Mouse (Mus musculus) liver, adult 2 months (tissue): ENCODE measurements around the gene Elmod2. TPM values are rescaled to one million over a fixed set of nuclear protein-coding genes. Genes with fewer than 3 reads are reported as not detected.

Experiments
- DNase-seq: peaks from one replicate; pipeline ENCODE4 v3.0.0-alpha.2; 2011; ENCODE audit warnings: low read depth, low spot score; ENCODE audit errors: extremely low read depth
- H3K27ac ChIP-seq: fragments of 200-500 bp; replicated peaks from 2 replicates; pipeline ENCODE4 v1.5.1; 2012; ENCODE audit warnings: low read depth, mild to moderate bottlenecking, control low read depth, inconsistent platforms, low read length; ENCODE audit not compliant: insufficient read depth
- H3K27me3 ChIP-seq: fragments of 200-500 bp; 2 replicates; pipeline ENCODE4 v1.6.1; 2012; ENCODE audit warnings: mild to moderate bottlenecking, moderate library complexity, low read length, inconsistent platforms; ENCODE audit not compliant: control insufficient read depth, insufficient read depth
- H3K36me3 ChIP-seq: fragments of 200-500 bp; 2 replicates; pipeline ENCODE4 v1.6.1; 2012; ENCODE audit warnings: low read length, inconsistent platforms; ENCODE audit not compliant: control insufficient read depth, insufficient read depth
- H3K4me1 ChIP-seq: fragments of 200-500 bp; 2 replicates; pipeline ENCODE4 v1.6.1; 2011; ENCODE audit warnings: low read length; ENCODE audit not compliant: control insufficient read depth, insufficient read depth
- H3K4me3 ChIP-seq: fragments of 200-500 bp; 2 replicates; pipeline ENCODE4 v1.5.1; 2011; ENCODE audit warnings: low read depth, mild to moderate bottlenecking, control low read depth, low read length, moderate library complexity; ENCODE audit not compliant: insufficient read depth
- H3K79me2 ChIP-seq: fragments of 200-500 bp; 2 replicates; pipeline ENCODE4 v1.6.1; 2012; ENCODE audit warnings: inconsistent platforms, mild to moderate bottlenecking, low read length, moderate library complexity; ENCODE audit not compliant: control insufficient read depth, insufficient read depth
- H3K9ac ChIP-seq: fragments of 200-500 bp; 2 replicates; pipeline ENCODE4 v1.6.1; 2012; ENCODE audit warnings: low read depth, mild to moderate bottlenecking, control low read depth, inconsistent platforms, low read length
- CTCF ChIP-seq: fragments of 200-500 bp; IDR thresholded peaks from 2 replicates; pipeline ENCODE4 v1.5.1; 2011; ENCODE audit warnings: low read depth, low read length, control low read depth
- POLR2A ChIP-seq: fragments of 200-500 bp; IDR thresholded peaks from 2 replicates; pipeline ENCODE4 v1.6.1; 2011; ENCODE audit warnings: low read length, control low read depth; ENCODE audit not compliant: insufficient read depth; ENCODE audit errors: extremely low read depth
- WGBS: fragments of 180-500 bp; shearing (Covaris S2); methylation state at CpG from one replicate; pipeline ENCODE4 v1.1.7; 2018; 5-methylcytosine and 5-hydroxymethylcytosine counted together
- polyA plus RNA-seq: library from polyadenylated mRNA; depleted of rRNA; stranded (reverse); fragments of >200 nt; gene quantifications from 2 replicates; pipeline ENCODE4 v1.2.3, GENCODE M21; 2012; rRNA removed
- total RNA-seq: library from RNA; depleted of rRNA; stranded (reverse); fragments of >200 nt; gene quantifications from 2 replicates; pipeline ENCODE4 v1.2.3, GENCODE M21; 2014; rRNA removed

Gene Elmod2
- 11.2 and 15.9 TPM in 2 replicates for total RNA-seq
- 1.9 and 2.0 TPM in 2 replicates for polyA plus RNA-seq

DNA sequence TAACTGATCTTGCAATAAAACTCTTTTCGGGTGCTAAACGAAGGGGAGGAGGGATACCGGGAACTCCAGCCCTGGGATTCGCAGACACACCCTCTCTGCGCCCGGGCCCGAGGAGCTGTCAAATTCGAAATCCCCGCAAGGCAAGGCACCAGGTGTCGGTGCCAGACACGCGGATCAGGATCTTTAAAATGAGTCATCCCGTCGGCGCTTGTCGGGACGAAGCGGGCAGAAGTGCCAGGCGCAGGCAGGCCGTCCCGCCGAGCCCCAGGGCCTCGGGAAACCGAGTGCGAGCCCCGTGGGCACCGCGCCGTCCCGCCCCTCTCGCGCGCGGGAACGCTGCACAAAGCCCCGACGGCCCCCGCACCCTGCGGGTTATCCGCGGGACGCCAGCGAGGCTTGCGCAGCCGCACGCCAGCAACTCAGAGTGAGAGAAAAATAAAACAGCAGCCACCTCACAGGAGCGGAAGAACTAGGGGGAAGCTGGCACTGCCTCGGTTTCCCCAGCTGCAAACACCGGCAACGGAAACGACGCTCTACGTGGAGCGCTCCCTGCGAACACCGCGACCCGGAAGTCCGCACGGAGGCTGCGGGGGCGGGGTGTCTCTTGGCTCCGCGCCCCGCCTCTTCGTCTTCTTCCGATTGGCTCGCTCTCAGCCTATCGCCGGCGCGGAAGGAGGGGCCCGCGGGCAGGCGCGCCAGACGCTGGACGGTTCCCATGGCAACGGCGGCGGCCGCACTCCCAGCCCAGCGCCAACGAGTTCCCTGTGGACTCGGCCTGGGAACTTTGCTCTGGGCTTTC is at the start of gene Elmod2:
Gene Elmod2 (minus strand): TSS at position 588 of the 799 bp plus-strand sequence.
- H3K27ac ChIP-seq = peak within 1 kb of the TSS; percentile 33; the same call in 1 of the 2 replicates
- H3K36me3 ChIP-seq = peaks cover 7% of the 10 kb centered on the region; the same call in 1 of the 2 replicates
- TF ChIP-seq CTCF = no peak
- peak; percentile 64 for TF ChIP-seq POLR2A
- peak within 1 kb of the TSS; percentile 81 for H3K9ac ChIP-seq
- peak; percentile 81 for DNase-seq
- WGBS = under 1% methylated on average over 85 of the region's 85 CpGs
- no peaks in the 10 kb centered on the region for H3K27me3 ChIP-seq
- no peaks in the 10 kb centered on the region for H3K79me2 ChIP-seq
- peak within 1 kb of the TSS; percentile 90 for H3K4me3 ChIP-seq
- H3K4me1 ChIP-seq = peaks cover 2% of the 10 kb centered on the region; the same call in 1 of the 2 replicates

- Histone ChIP-seq H3K4me3 (no peak overlapping the region), H3K79me2 (no peaks in the 10 kb centered on the region), H3K9ac (no peak overlapping the region), H3K36me3 (no peaks in the 10 kb centered on the region), H3K27me3 (no peaks in the 10 kb centered on the region), H3K27ac (no peak overlapping the region), H3K4me1 (no peaks in the 10 kb centered on the region)
- TF ChIP-seq CTCF (no peak), POLR2A (no peak)
- DNase-seq = no peak
- WGBS = 84% methylated on average over 2 of the region's 2 CpGs
These were observed 48.7 kb upstream of the Elmod2 start for GRCm38 (mm10) chr8:83381016-83381415.

DNA sequence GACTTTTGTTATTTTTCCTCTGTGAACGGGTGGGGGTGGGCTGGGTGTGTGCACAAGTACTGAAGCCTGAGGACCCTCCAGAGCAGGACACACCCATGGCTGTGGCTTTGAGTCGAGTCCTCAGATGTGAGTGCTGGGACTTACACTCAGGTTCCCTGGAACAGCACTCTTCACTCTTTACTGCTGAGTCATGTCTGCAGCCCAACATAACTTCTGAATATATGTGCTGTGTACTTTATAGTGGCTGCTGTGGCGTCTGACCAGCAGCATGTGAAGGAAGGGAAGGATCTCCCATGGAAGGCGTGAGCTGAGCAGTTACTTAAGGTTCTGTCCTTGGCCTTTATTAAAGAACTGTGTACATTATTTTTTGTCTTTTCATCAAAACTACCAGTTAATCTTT is 47.9 kb upstream of the Elmod2 start:
- no peak overlapping the region for H3K9ac ChIP-seq
- H3K4me1 ChIP-seq = no peaks in the 10 kb centered on the region
- H3K36me3 ChIP-seq = no peaks in the 10 kb centered on the region
- H3K79me2 ChIP-seq = no peaks in the 10 kb centered on the region
- no peak overlapping the region for H3K4me3 ChIP-seq
- DNase-seq = no peak
- H3K27me3 ChIP-seq = no peaks in the 10 kb centered on the region
- 63% methylated on average over 4 of the region's 4 CpGs for WGBS
- H3K27ac ChIP-seq = no peak overlapping the region
- no peak for TF ChIP-seq CTCF
- no peak for TF ChIP-seq POLR2A

DNA sequence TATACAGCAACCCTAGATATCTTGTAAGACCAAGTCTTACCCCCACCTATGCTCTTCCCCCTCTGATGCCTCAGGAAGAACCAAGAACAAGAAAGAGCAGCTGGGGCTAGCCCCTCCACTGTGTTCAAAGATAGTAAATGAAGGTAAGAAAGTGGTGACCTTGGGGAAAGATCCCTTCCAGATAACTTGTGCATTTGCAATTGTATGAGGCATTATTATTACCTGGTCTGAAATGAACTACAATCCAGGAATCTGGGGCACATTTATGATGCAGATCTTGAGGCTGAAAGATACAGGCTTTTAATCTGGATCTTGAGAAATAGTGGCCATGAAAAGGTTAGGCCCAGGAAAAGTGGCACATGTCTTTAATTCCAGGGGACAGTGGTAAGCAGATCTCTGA is 44.9 kb upstream of the Elmod2 start:
- H3K79me2 ChIP-seq = no peaks in the 10 kb centered on the region
- H3K4me3 ChIP-seq = no peak overlapping the region
- no peak overlapping the region for H3K9ac ChIP-seq
- no peak overlapping the region for H3K27ac ChIP-seq
- TF ChIP-seq POLR2A = no peak
- no peak for TF ChIP-seq CTCF
- H3K27me3 ChIP-seq = no peaks in the 10 kb centered on the region
- no peak for DNase-seq
- H3K4me1 ChIP-seq = no peaks in the 10 kb centered on the region
- no peaks in the 10 kb centered on the region for H3K36me3 ChIP-seq

GRCm38 (mm10) chr8:83363156-83363769 is 31.0 kb upstream of the Elmod2 start:
- H3K27me3 ChIP-seq = no peaks in the 10 kb centered on the region
- H3K79me2 ChIP-seq = no peaks in the 10 kb centered on the region
- H3K4me3 ChIP-seq = no peak overlapping the region
- 87% methylated on average over 7 of the region's 7 CpGs for WGBS
- no peak for DNase-seq
- no peak overlapping the region for H3K9ac ChIP-seq
- no peak overlapping the region for H3K27ac ChIP-seq
- no peaks in the 10 kb centered on the region for H3K4me1 ChIP-seq
- no peak for TF ChIP-seq POLR2A
- TF ChIP-seq CTCF = no peak
- no peaks in the 10 kb centered on the region for H3K36me3 ChIP-seq

- Histone ChIP-seq H3K27ac (no peak overlapping the region), H3K36me3 (no peaks in the 10 kb centered on the region), H3K9ac (no peak overlapping the region), H3K27me3 (no peaks in the 10 kb centered on the region), H3K4me3 (no peak overlapping the region), H3K4me1 (no peaks in the 10 kb centered on the region), H3K79me2 (no peaks in the 10 kb centered on the region)
- no peak for DNase-seq
- 73% methylated on average over 2 of the region's 2 CpGs for WGBS
- TF ChIP-seq CTCF (no peak), POLR2A (no peak)
These were observed 19.0 kb upstream of the Elmod2 start for GRCm38 (mm10) chr8:83351315-83351714.
